Mouse (Mus musculus) intestine, postnatal 0 days (tissue): ENCODE results near the gene Evi2. TPM values are rescaled to one million over a fixed set of nuclear protein-coding genes. Genes with fewer than 3 reads are reported as not detected.

Experiments used
- ATAC-seq: fragments of 200-750 bp; cut with Nextera tagmentation; 2 replicates; pipeline ENCODE4 v1.8.0; 2017; ENCODE audit warnings: mild to moderate bottlenecking, moderate TSS enrichment, moderate library complexity
- H3K27ac ChIP-seq: fragments of 300-500 bp; sonication (generic); 2 replicates; pipeline ENCODE4 v1.5.1; 2014; ENCODE audit warnings: mild to moderate bottlenecking, low read depth, low read length, moderate library complexity
- H3K27me3 ChIP-seq: fragments of 300-500 bp; sonication (generic); replicated peaks from 2 replicates; pipeline ENCODE4 v1.6.1; 2014; ENCODE audit warnings: low read length, mixed read lengths; ENCODE audit not compliant: control insufficient read depth, insufficient read depth
- H3K36me3 ChIP-seq: fragments of 300-500 bp; sonication (generic); 2 replicates; pipeline ENCODE4 v1.6.1; 2014; ENCODE audit warnings: mild to moderate bottlenecking, moderate library complexity; ENCODE audit not compliant: control insufficient read depth, insufficient read depth
- H3K4me1 ChIP-seq: fragments of 300-500 bp; sonication (generic); replicated peaks from 2 replicates; pipeline ENCODE4 v1.6.1; 2014; ENCODE audit warnings: antibody characterized with exemption, low read length, mixed read lengths; ENCODE audit not compliant: control insufficient read depth, insufficient read depth
- H3K4me2 ChIP-seq: fragments of 300-500 bp; sonication (generic); replicated peaks from 2 replicates; pipeline ENCODE4 v1.6.1; 2014; ENCODE audit warnings: low read depth, mild to moderate bottlenecking, moderate library complexity
- H3K4me3 ChIP-seq: fragments of 300-500 bp; sonication (generic); 2 replicates; pipeline ENCODE4 v1.5.1; 2014; ENCODE audit warnings: low read depth, low read length
- H3K9ac ChIP-seq: fragments of 300-500 bp; sonication (generic); 2 replicates; pipeline ENCODE4 v1.6.1; 2014; ENCODE audit warnings: mild to moderate bottlenecking, low read depth, low read length
- H3K9me3 ChIP-seq: fragments of 300-500 bp; sonication (generic); 2 replicates; pipeline ENCODE4 v1.6.1; 2016; ENCODE audit warnings: mixed run types; ENCODE audit not compliant: control insufficient read depth
- CTCF ChIP-seq: sonication (generic); IDR thresholded peaks from 2 replicates; pipeline ENCODE4 v1.5.1; 2016; ENCODE audit warnings: low read depth, mild to moderate bottlenecking, control low read depth, antibody characterized with exemption, moderate library complexity
- WGBS: fragments of 180-500 bp; shearing (Covaris S2); extraction: QIAGEN DNeasy Blood & Tissue Kit; methylation state at CpG from one replicate; pipeline ENCODE4 v1.1.7; 2014; 5-methylcytosine and 5-hydroxymethylcytosine counted together
- polyA plus RNA-seq: library from polyadenylated mRNA; unstranded; fragments of >200 nt; fragmentation: Nextera tagmentation; extraction: Ambion mirVana; gene quantifications from 2 replicates; pipeline ENCODE4 v1.2.1, GENCODE M21; 2015

The Evi2 gene
- polyA plus RNA-seq, 1 experiment from 2014 or later, result 0.17 TPM

GRCm38 (mm10) chr11:79566947-79567346 lies 36.6 kb upstream of the Evi2 start:
- ATAC-seq, result no peak
- H3K36me3 ChIP-seq, result peaks cover 46% of the 10 kb centered on the region

GRCm38 (mm10) chr11:79563493-79563892 lies 33.1 kb upstream of the Evi2 start:
- TF ChIP-seq CTCF, result no peak

More at GRCm38 (mm10) chr11:79566947-79567346, 36.6 kb upstream of the Evi2 start:
- no peaks in the 10 kb centered on the region for H3K27me3 ChIP-seq
- 57% methylated on average over 1 of the region's 1 CpGs for WGBS
- H3K4me3 ChIP-seq, result no peak overlapping the region
- H3K27ac ChIP-seq, result no peak overlapping the region
- no peak overlapping the region for H3K4me2 ChIP-seq
- H3K9me3 ChIP-seq, result no peaks in the 10 kb centered on the region
- no peaks in the 10 kb centered on the region for H3K4me1 ChIP-seq
- TF ChIP-seq CTCF, result no peak
- no peak overlapping the region for H3K9ac ChIP-seq

GRCm38 (mm10) chr11:79560536-79560935 lies 30.1 kb upstream of the Evi2 start:
- Histone ChIP-seq H3K4me2 (no peak overlapping the region), H3K27ac (no peak overlapping the region), H3K4me1 (no peaks in the 10 kb centered on the region), H3K9me3 (no peaks in the 10 kb centered on the region), H3K4me3 (no peak overlapping the region), H3K36me3 (peaks cover 44% of the 10 kb centered on the region), H3K9ac (no peak overlapping the region), H3K27me3 (no peaks in the 10 kb centered on the region)
- TF ChIP-seq CTCF, result no peak
- WGBS, result 86% methylated on average over 4 of the region's 4 CpGs
- no peak for ATAC-seq

More at GRCm38 (mm10) chr11:79563493-79563892, 33.1 kb upstream of the Evi2 start:
- H3K4me2 ChIP-seq, result no peak overlapping the region
- no peak overlapping the region for H3K9ac ChIP-seq
- no peaks in the 10 kb centered on the region for H3K9me3 ChIP-seq
- no peak overlapping the region for H3K4me3 ChIP-seq
- H3K36me3 ChIP-seq, result peaks cover 48% of the 10 kb centered on the region
- H3K4me1 ChIP-seq, result no peaks in the 10 kb centered on the region
- 89% methylated on average over 7 of the region's 7 CpGs for WGBS
- ATAC-seq, result no peak
- H3K27me3 ChIP-seq, result no peaks in the 10 kb centered on the region
- H3K27ac ChIP-seq, result no peak overlapping the region

GRCm38 (mm10) chr11:79552622-79553021 lies 22.2 kb upstream of the Evi2 start:
- no peak for ATAC-seq
- Histone ChIP-seq H3K4me3 (no peak overlapping the region), H3K36me3 (peaks cover 55% of the 10 kb centered on the region), H3K27me3 (no peaks in the 10 kb centered on the region), H3K27ac (no peak overlapping the region), H3K4me2 (no peak overlapping the region), H3K9ac (no peak overlapping the region), H3K9me3 (no peaks in the 10 kb centered on the region), H3K4me1 (no peaks in the 10 kb centered on the region)
- TF ChIP-seq CTCF, result no peak
- 38% methylated on average over 1 of the region's 1 CpGs for WGBS

GRCm38 (mm10) chr11:79536293-79536692 lies 5.9 kb upstream of the Evi2 start:
- ATAC-seq, result no peak
- H3K4me2 ChIP-seq, result no peak overlapping the region
- no peaks in the 10 kb centered on the region for H3K9me3 ChIP-seq
- no peak overlapping the region for H3K4me3 ChIP-seq
- H3K4me1 ChIP-seq, result no peaks in the 10 kb centered on the region
- WGBS, result 96% methylated on average over 3 of the region's 3 CpGs
- 0 out of 2 replicates have a peak, but pooled peaks cover 25% of the 10 kb centered on the region for H3K36me3 ChIP-seq
- H3K27ac ChIP-seq, result no peak overlapping the region
- H3K27me3 ChIP-seq, result no peaks in the 10 kb centered on the region
- H3K9ac ChIP-seq, result no peak overlapping the region
- TF ChIP-seq CTCF, result no peak

- ATAC-seq, result no peak
- Histone ChIP-seq H3K27ac (no peak overlapping the region), H3K4me1 (no peaks in the 10 kb centered on the region), H3K9ac (no peak overlapping the region), H3K4me2 (no peak overlapping the region), H3K4me3 (no peak overlapping the region), H3K27me3 (no peaks in the 10 kb centered on the region), H3K9me3 (no peaks in the 10 kb centered on the region), H3K36me3 (0 out of 2 replicates have a peak, but pooled peaks cover 25% of the 10 kb centered on the region)
- WGBS, result 90% methylated on average over 4 of the region's 4 CpGs
- no peak for TF ChIP-seq CTCF
These were observed 5.2 kb upstream of the Evi2 start for GRCm38 (mm10) chr11:79535554-79535953.
